Mouse (Mus musculus) lung, postnatal 0 days (tissue): ENCODE results near the gene Rsph1.

Experiments
- CTCF ChIP-seq: IDR thresholded peaks from 2 replicates; pipeline ENCODE4 v1.5.1; 2016; ENCODE audit warnings: antibody characterized with exemption, mild to moderate bottlenecking
- EP300 ChIP-seq: IDR thresholded peaks from 2 replicates; pipeline ENCODE4 v1.6.1; 2016; ENCODE audit warnings: antibody characterized with exemption, mild to moderate bottlenecking, control low read depth

DNA sequence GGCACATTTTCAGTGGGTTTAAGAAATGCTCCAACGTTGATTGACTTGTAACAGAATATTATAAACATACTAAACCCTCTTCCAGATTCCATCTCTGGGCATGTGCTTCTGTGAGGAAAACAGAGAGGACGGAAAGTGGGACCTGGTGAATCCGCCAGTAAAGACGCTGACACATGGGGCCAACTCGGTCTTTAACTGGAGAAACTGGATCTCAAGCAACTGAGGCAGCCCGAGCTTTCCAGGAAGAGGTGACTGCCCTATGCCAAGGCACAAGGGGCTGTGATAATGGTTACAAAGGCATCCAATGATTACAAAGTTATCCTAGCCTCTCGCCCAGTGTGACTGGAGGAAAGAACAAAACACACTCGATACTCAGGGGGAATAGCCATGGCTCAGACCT lies 36.0 kb downstream of the Rsph1 start:
- TF ChIP-seq CTCF = no peak
- TF ChIP-seq EP300 = no peak
